Mouse (Mus musculus) right cerebral cortex, postnatal 25 days (tissue): ENCODE data around the gene Myof.

Experiments used
- DNase-seq: peaks from one replicate; pipeline ENCODE4 v3.0.0; 2022

Myof gene

GRCm38 (mm10) chr19:37858406-37859081, 184.8 kb downstream of the Myof start:
- no peak for DNase-seq

- DNase-seq: no peak
Observed at GRCm38 (mm10) chr19:37852056-37852455, 191.3 kb downstream of the Myof start.

- no peak for DNase-seq
Observed at GRCm38 (mm10) chr19:37851590-37852038, 191.8 kb downstream of the Myof start.
